Mouse (Mus musculus) myocyte (in vitro differentiated cells): ENCODE results near the gene Fgf12.

Source experiments
- E2F4 ChIP-seq: IDR thresholded peaks from one replicate; pipeline ENCODE4 v1.6.1; 2011; ENCODE audit warnings: mild to moderate bottlenecking, control low read depth, moderate library complexity; ENCODE audit not compliant: insufficient read depth
- MAX ChIP-seq: IDR thresholded peaks from one replicate; pipeline ENCODE4 v1.6.1; 2011; ENCODE audit warnings: low read depth, mild to moderate bottlenecking, control low read depth
- MYOD1 ChIP-seq, 3 experiments: IDR thresholded peaks; one replicate each; pipeline ENCODE4 v1.6.1; 2011; ENCODE audit warnings: control low read depth in 2 of 3, low read depth in 2 of 3, mild to moderate bottlenecking in 2 of 3, moderate library complexity in 1 of 3; ENCODE audit not compliant: insufficient read length in 2 of 3, control insufficient read depth in 1 of 3
- MYOG ChIP-seq, 3 experiments: IDR thresholded peaks; one replicate each; pipeline ENCODE4 v1.6.1; 2011; ENCODE audit warnings: control low read depth in 2 of 3, low read depth in 2 of 3, mild to moderate bottlenecking in 2 of 3; ENCODE audit not compliant: insufficient read length in 2 of 3, control insufficient read depth in 1 of 3, insufficient read depth in 1 of 3
- POLR2A ChIP-seq: IDR thresholded peaks from one replicate; pipeline ENCODE4 v1.6.1; 2011; ENCODE audit warnings: low read depth, mild to moderate bottlenecking, control low read depth, moderate library complexity; ENCODE audit not compliant: insufficient read length
- USF1 ChIP-seq: IDR thresholded peaks from one replicate; pipeline ENCODE4 v1.6.1; 2011; ENCODE audit warnings: low read depth, mild to moderate bottlenecking, control low read depth, moderate library complexity

DNA sequence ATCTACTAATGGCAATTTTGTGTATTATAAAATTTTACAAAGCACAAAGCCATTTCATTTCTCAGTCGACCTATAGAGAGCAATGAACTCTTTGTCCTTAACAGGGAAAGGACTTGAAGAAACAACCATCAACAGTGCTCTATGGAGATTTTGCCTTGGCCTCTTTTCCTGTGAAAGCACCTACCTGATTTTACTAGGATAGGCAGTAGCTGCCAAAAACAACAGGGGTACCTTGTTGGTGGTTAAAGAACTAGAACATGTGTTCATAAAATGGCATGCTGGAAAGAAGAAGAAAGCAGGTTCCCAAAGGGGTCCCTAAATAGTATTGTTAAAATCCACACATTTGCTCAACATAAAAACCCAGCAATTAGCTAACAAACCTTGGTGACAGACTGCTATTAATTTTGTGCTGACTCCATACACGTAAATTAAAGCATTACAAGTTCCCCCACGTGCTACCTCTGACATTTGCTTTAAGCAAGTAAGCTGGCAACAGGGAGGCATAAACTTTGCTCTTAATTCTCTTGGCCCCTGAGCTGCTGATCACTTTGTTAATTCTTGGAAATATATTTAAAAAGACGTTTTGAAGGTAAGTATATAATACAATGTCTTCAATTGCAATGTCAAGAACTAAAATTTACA, 463.1 kb downstream of the Fgf12 start:
- TF ChIP-seq USF1 (no peak), E2F4 (no peak), MYOD1 (IDR thresholded peaks at IDR 0.05; ENCODE audit: control insufficient read depth in 1 of 3, insufficient read length in 2 of 3, low read depth in 2 of 3) (no peak), MYOG (IDR thresholded peaks at IDR 0.05; ENCODE audit: control insufficient read depth in 1 of 3, insufficient read depth in 1 of 3, insufficient read length in 2 of 3, low read depth in 2 of 3) (no peak), POLR2A (no peak), MAX (no peak)
